Mouse (Mus musculus): ENCODE data around the gene Hoxa13. TPM values are rescaled to one million over a fixed set of nuclear protein-coding genes. Genes with fewer than 3 reads are reported as not detected.

The Hoxa13 gene
- polyA plus RNA-seq, 1 experiment from 2014 or later, result not detected

GRCm38 (mm10) chr6:52220003-52220864 lies 40.4 kb downstream of the Hoxa13 start:
- no peak overlapping the region for H3K4me3 ChIP-seq
- H3K9ac ChIP-seq, result no peak overlapping the region
- H3K4me1 ChIP-seq, result peaks cover 17% of the 10 kb centered on the region
- H3K4me2 ChIP-seq, result no peak overlapping the region
- WGBS, result 10% methylated on average over 32 of the region's 32 CpGs
- H3K27ac ChIP-seq, result no peak overlapping the region
- peaks cover 98% of the 10 kb centered on the region for H3K27me3 ChIP-seq (replicated peaks)
- no peak for ATAC-seq (replicated peaks)
- H3K9me3 ChIP-seq, result no peaks in the 10 kb centered on the region
- no peaks in the 10 kb centered on the region for H3K36me3 ChIP-seq (replicated peaks)

DNA sequence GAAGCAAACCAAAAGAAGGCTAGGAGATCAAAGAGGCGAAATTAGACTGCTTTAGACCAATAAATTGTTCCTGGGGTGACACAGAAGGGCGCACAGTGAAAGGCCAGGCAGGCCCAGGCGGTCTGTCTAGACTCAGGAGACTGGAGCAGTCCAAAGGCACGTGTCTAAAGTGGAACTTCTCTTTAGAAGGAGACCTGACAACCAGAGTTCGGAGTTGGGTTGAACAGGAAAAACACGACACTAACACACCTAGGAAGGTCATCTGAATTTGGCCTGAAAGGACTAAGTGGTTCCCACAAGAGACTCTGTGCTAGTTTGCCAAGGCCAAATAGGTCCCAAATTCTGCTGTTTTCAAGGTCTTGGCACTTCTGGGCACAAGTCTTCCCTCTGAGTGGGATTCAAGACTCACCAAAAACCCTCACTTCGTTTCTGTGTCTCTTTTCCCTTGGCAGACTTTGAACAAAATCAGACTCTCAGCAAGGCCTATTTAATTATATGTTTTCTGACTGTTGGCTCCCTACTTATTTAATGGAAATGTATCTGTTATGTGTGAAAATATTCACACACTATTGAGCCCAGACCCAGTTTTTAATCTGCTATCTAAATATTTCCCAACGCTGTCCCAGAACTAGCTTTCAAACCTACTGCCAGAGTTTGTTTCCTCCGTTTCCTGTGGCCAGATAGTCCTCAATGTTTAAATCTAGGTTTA lies 41.3 kb downstream of the Hoxa13 start:
- H3K9ac ChIP-seq, result no peak overlapping the region
- ATAC-seq (replicated peaks), result no peak
- H3K4me3 ChIP-seq, result no peak overlapping the region
- H3K27ac ChIP-seq, result no peak overlapping the region
- peaks cover 98% of the 10 kb centered on the region for H3K27me3 ChIP-seq (replicated peaks)
- H3K4me2 ChIP-seq, result no peak overlapping the region
- H3K4me1 ChIP-seq, result peaks cover 17% of the 10 kb centered on the region
- 20% methylated on average over 9 of the region's 9 CpGs for WGBS
- no peaks in the 10 kb centered on the region for H3K9me3 ChIP-seq
- no peaks in the 10 kb centered on the region for H3K36me3 ChIP-seq (replicated peaks)

- Histone ChIP-seq H3K4me1 (peaks cover 17% of the 10 kb centered on the region), H3K4me3 (no peak overlapping the region), H3K27me3 (replicated peaks) (peaks cover 98% of the 10 kb centered on the region), H3K9ac (no peak overlapping the region), H3K4me2 (no peak overlapping the region), H3K27ac (no peak overlapping the region), H3K9me3 (no peaks in the 10 kb centered on the region), H3K36me3 (replicated peaks) (no peaks in the 10 kb centered on the region)
- WGBS, result 7% methylated on average over 14 of the region's 14 CpGs
- ATAC-seq (replicated peaks), result no peak
Measured at GRCm38 (mm10) chr6:52218643-52219215, 42.0 kb downstream of the Hoxa13 start.

- Histone ChIP-seq H3K36me3 (replicated peaks) (no peaks in the 10 kb centered on the region), H3K9me3 (no peaks in the 10 kb centered on the region), H3K4me2 (no peak overlapping the region), H3K27ac (no peak overlapping the region), H3K27me3 (replicated peaks) (peaks cover 98% of the 10 kb centered on the region), H3K4me1 (peaks cover 17% of the 10 kb centered on the region), H3K9ac (no peak overlapping the region), H3K4me3 (no peak overlapping the region)
- 5% methylated on average over 23 of the region's 23 CpGs for WGBS
- no peak for ATAC-seq (replicated peaks)
Measured at GRCm38 (mm10) chr6:52217895-52218642, 42.6 kb downstream of the Hoxa13 start.

GRCm38 (mm10) chr6:52217459-52217768 lies 43.3 kb downstream of the Hoxa13 start:
- Histone ChIP-seq H3K27me3 (replicated peaks) (peaks cover 98% of the 10 kb centered on the region), H3K9me3 (no peaks in the 10 kb centered on the region), H3K4me1 (peaks cover 17% of the 10 kb centered on the region), H3K9ac (no peak overlapping the region), H3K27ac (no peak overlapping the region), H3K36me3 (replicated peaks) (no peaks in the 10 kb centered on the region), H3K4me3 (0 out of 2 replicates have a peak overlapping the region, but pooled peaks have one; percentile 1), H3K4me2 (peak overlapping the region; percentile 3; the same call in 1 of the 2 replicates)
- WGBS, result under 1% methylated on average over 25 of the region's 25 CpGs
- no peak for ATAC-seq (replicated peaks)

GRCm38 (mm10) chr6:52216691-52217458 lies 43.8 kb downstream of the Hoxa13 start:
- H3K27ac ChIP-seq, result no peak overlapping the region
- H3K4me1 ChIP-seq, result peaks cover 17% of the 10 kb centered on the region
- 3% methylated on average over 60 of the region's 60 CpGs for WGBS
- H3K36me3 ChIP-seq (replicated peaks), result no peaks in the 10 kb centered on the region
- H3K9me3 ChIP-seq, result no peaks in the 10 kb centered on the region
- ATAC-seq (replicated peaks), result no peak
- H3K27me3 ChIP-seq (replicated peaks), result peaks cover 98% of the 10 kb centered on the region
- H3K4me2 ChIP-seq, result peak overlapping the region; percentile 3; the same call in 1 of the 2 replicates
- H3K4me3 ChIP-seq, result 0 out of 2 replicates have a peak overlapping the region, but pooled peaks have one; percentile 1
- H3K9ac ChIP-seq, result no peak overlapping the region

DNA sequence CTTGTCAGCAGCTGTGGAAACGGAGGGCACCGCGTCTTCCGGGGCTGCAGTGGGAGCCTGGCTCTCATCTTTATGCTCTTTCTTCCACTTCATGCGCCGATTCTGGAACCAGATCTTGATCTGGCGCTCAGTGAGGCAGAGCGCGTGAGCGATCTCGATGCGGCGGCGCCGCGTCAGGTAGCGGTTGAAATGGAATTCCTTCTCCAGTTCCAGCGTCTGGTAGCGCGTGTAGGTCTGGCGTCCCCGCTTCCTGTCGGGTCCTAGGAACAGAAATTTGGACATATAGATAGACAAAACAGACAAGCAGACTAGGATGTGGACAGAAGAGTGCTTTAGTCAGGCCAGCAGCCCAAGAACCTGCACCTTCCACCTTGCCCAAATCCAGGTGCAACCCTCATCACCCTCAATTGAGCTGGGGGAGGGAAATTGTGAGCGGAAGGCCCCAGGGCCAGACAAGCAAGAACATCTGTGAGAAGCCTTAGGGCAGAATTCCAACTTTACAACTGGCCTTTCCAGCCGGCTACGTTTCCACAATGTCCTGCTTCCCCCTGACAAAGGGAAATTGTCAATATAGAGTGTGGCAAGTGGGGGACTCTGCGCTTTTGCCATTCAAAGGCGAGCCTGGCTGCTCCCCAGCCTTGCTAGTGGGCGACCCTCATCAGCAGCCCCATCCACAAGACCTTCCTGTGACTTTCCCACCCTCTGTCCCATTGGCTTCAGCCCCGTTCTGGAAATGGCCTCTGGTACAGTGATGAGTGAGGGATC lies 44.7 kb downstream of the Hoxa13 start:
- H3K9ac ChIP-seq, result no peak overlapping the region

DNA sequence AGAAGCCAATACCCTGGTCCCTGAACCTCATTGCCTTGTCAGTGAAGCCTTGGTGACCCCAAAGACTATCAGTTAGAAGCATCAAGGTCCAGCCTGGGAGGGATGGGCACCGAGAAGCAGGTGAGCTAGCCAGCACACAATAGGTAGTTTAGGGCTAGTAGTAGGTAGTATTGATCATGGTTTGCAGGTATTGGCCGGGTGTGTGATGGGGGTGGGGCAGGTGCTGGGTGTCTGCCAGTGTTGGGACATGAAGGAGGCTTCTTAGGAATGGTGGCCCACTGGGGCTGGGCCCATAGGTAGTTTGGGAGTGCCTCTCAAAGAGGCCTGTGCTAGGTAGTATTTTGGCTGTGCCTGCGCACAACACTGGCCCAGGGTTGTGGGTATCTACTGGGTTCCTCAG lies 45.6 kb downstream of the Hoxa13 start:
- Histone ChIP-seq H3K4me1 (peaks cover 16% of the 10 kb centered on the region), H3K4me2 (no peak overlapping the region), H3K27me3 (replicated peaks) (peaks cover 97% of the 10 kb centered on the region), H3K27ac (no peak overlapping the region), H3K4me3 (no peak overlapping the region), H3K9ac (no peak overlapping the region), H3K36me3 (replicated peaks) (no peaks in the 10 kb centered on the region), H3K9me3 (no peaks in the 10 kb centered on the region)
- ATAC-seq (replicated peaks), result no peak
- WGBS, result 14% methylated on average over 3 of the region's 3 CpGs

More for the DNA sequence above, 44.7 kb downstream of the Hoxa13 start:
- Histone ChIP-seq H3K9me3 (no peaks in the 10 kb centered on the region), H3K27me3 (replicated peaks) (peaks cover 98% of the 10 kb centered on the region), H3K4me1 (peaks cover 16% of the 10 kb centered on the region), H3K27ac (no peak overlapping the region), H3K36me3 (replicated peaks) (no peaks in the 10 kb centered on the region), H3K4me3 (no peak overlapping the region), H3K4me2 (no peak overlapping the region)
- 2% methylated on average over 30 of the region's 30 CpGs for WGBS
- no peak for ATAC-seq (replicated peaks)

DNA sequence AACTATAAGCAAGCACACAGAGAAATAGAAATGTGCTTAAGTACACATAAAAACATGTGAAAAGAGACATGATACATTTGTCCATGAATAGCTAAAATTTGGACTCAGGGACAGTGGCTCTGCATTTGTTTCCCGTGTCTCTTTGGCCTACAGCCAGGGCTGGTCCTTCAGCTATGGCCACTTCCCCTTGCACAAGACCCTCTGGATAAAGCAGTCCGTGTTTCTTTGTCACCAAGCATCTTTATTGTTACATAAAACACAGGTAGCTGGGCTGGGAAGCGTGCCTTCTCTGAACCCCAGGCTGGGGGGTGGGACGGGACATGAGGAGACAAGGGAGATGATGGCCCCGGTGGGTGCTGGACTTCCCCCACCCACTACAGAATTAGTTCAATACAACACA lies 46.4 kb downstream of the Hoxa13 start:
- H3K4me3 ChIP-seq, result no peak overlapping the region
- H3K9me3 ChIP-seq, result no peaks in the 10 kb centered on the region
- no peak for ATAC-seq (replicated peaks)
- peaks cover 97% of the 10 kb centered on the region for H3K27me3 ChIP-seq (replicated peaks)
- H3K4me2 ChIP-seq, result no peak overlapping the region
- peaks cover 16% of the 10 kb centered on the region for H3K4me1 ChIP-seq
- no peak overlapping the region for H3K27ac ChIP-seq
- no peaks in the 10 kb centered on the region for H3K36me3 ChIP-seq (replicated peaks)
- WGBS, result 12% methylated on average over 5 of the region's 5 CpGs
- H3K9ac ChIP-seq, result no peak overlapping the region

- Histone ChIP-seq H3K27me3 (replicated peaks) (peaks cover 97% of the 10 kb centered on the region), H3K4me2 (no peak within 1 kb of the TSS), H3K9ac (no peak within 1 kb of the TSS), H3K36me3 (replicated peaks) (no peaks in the 10 kb centered on the region), H3K4me3 (no peak within 1 kb of the TSS), H3K27ac (no peak within 1 kb of the TSS), H3K9me3 (no peaks in the 10 kb centered on the region), H3K4me1 (peaks cover 16% of the 10 kb centered on the region)
- no peak for ATAC-seq (replicated peaks)
- 2% methylated on average over 38 of the region's 38 CpGs for WGBS
Measured at GRCm38 (mm10) chr6:52213119-52213986, 47.3 kb downstream of the Hoxa13 start, which contains the start of the genes Hoxa3 and Gm28308. Hoxa3 (minus strand) TSS chr6:52213336. Gm28308 (minus strand) TSS chr6:52213339.
